In genomic region chr1:83496888-83497287, GRCm38 (mm10) we compare ENCODE assay signal across 26 mouse cellular contexts.
"Had no signal": no experiment of that assay in that cellular context is flagged by ENCODE, and none has a peak within 500 bp of the region (broad histone marks: within the 10 kb centered on the region; RNA-seq: fewer than 3 reads in every experiment).

No protein-coding gene starts in this region.

- H3K27ac ChIP-seq: embryonic facial prominence, embryonic 10.5 days; embryonic facial prominence, embryonic 12.5 days; embryonic facial prominence, embryonic 13.5 days; embryonic facial prominence, embryonic 15.5 days; forebrain, embryonic 10.5 days; forebrain, embryonic 12.5 days; forebrain, embryonic 13.5 days; forebrain, embryonic 15.5 days; gastrocnemius, adult 2 months; heart, adult 2 months; heart, embryonic 10.5 days had no signal

- H3K4me2 ChIP-seq: embryonic facial prominence, embryonic 12.5 days; embryonic facial prominence, embryonic 13.5 days; embryonic facial prominence, embryonic 15.5 days; forebrain, embryonic 12.5 days; forebrain, embryonic 13.5 days; forebrain, embryonic 15.5 days had no signal

- H3K36me3 ChIP-seq: embryonic facial prominence, embryonic 10.5 days; embryonic facial prominence, embryonic 12.5 days; embryonic facial prominence, embryonic 13.5 days; embryonic facial prominence, embryonic 15.5 days; forebrain, embryonic 10.5 days; forebrain, embryonic 12.5 days; forebrain, embryonic 15.5 days; heart, embryonic 10.5 days had no signal

- ATAC-seq: forebrain, embryonic 13.5 days; forebrain, embryonic 14.5 days; forebrain, embryonic 15.5 days; forebrain, embryonic 16.5 days; forebrain, postnatal 0 days had no signal

- H3K9ac ChIP-seq: embryonic facial prominence, embryonic 12.5 days; embryonic facial prominence, embryonic 13.5 days; embryonic facial prominence, embryonic 15.5 days; forebrain, embryonic 12.5 days; forebrain, embryonic 13.5 days; forebrain, embryonic 15.5 days; forebrain, postnatal 0 days had no signal

- H3K4me1 ChIP-seq: embryonic facial prominence, embryonic 10.5 days; embryonic facial prominence, embryonic 12.5 days; embryonic facial prominence, embryonic 13.5 days; embryonic facial prominence, embryonic 15.5 days; forebrain, embryonic 12.5 days; forebrain, embryonic 13.5 days; forebrain, embryonic 15.5 days; heart, embryonic 10.5 days had no signal

- H3K27me3 ChIP-seq: embryonic facial prominence, embryonic 12.5 days; embryonic facial prominence, embryonic 13.5 days; embryonic facial prominence, embryonic 15.5 days; forebrain, embryonic 12.5 days; forebrain, embryonic 13.5 days; forebrain, embryonic 15.5 days had no signal

- DNase-seq: cerebellum, adult 18-20 months; cerebellum, postnatal 10 days; cerebellum, postnatal 14 days; cerebellum, postnatal 25 days; cerebellum, postnatal 36 days; embryo, embryonic 11 days; forebrain, postnatal 0 days; gastrocnemius, adult 2 months; gastrocnemius, postnatal 10 days; gastrocnemius, postnatal 14 days; gastrocnemius, postnatal 25 days; gastrocnemius, postnatal 36 days; heart, adult 18-20 months; heart, adult 2 months had no signal

- H3K4me3 ChIP-seq: embryonic facial prominence, embryonic 10.5 days; embryonic facial prominence, embryonic 12.5 days; embryonic facial prominence, embryonic 13.5 days; embryonic facial prominence, embryonic 15.5 days; erythroblast, embryonic 14.5 days; forebrain, embryonic 10.5 days; forebrain, embryonic 12.5 days; forebrain, embryonic 13.5 days; forebrain, embryonic 15.5 days; gastrocnemius, adult 2 months; heart, adult 2 months; heart, embryonic 10.5 days had no signal

- H3K9me3 ChIP-seq: embryonic facial prominence, embryonic 10.5 days; embryonic facial prominence, embryonic 12.5 days; embryonic facial prominence, embryonic 13.5 days; embryonic facial prominence, embryonic 15.5 days; forebrain, embryonic 10.5 days; forebrain, embryonic 12.5 days; forebrain, embryonic 13.5 days; forebrain, embryonic 15.5 days; heart, embryonic 10.5 days had no signal
